Mouse (Mus musculus) midbrain, embryonic 10.5 days (tissue): ENCODE results near the gene Gk. TPM values are rescaled to one million over a fixed set of nuclear protein-coding genes. Genes with fewer than 3 reads are reported as not detected.
A peak's percentile ranks its signal among the peaks of the same experiment; 100 is the strongest.

Experiments used
- DNase-seq: peaks from one replicate; pipeline ENCODE4 v3.0.0-alpha.2; 2017; ENCODE audit warnings: low spot score
- H3K27ac ChIP-seq: fragments of 300-500 bp; sonication (generic); replicated peaks from 2 replicates; pipeline ENCODE4 v1.5.1; 2016; ENCODE audit warnings: mild to moderate bottlenecking
- H3K27me3 ChIP-seq: fragments of 300-500 bp; sonication (generic); 2 replicates; pipeline ENCODE4 v1.6.1; 2016; ENCODE audit warnings: low read depth, mild to moderate bottlenecking; ENCODE audit not compliant: poor library complexity, severe bottlenecking
- H3K36me3 ChIP-seq: fragments of 300-500 bp; sonication (generic); 2 replicates; pipeline ENCODE4 v1.6.1; 2016; ENCODE audit warnings: mild to moderate bottlenecking, moderate library complexity
- H3K4me1 ChIP-seq: fragments of 300-500 bp; sonication (generic); 2 replicates; pipeline ENCODE4 v1.6.1; 2016
- H3K4me3 ChIP-seq: fragments of 300-500 bp; sonication (generic); 2 replicates; pipeline ENCODE4 v1.5.1; 2016; ENCODE audit warnings: mild to moderate bottlenecking, moderate library complexity
- H3K9me3 ChIP-seq: fragments of 300-500 bp; sonication (generic); replicated peaks from 2 replicates; pipeline ENCODE4 v1.6.1; 2016; ENCODE audit warnings: mild to moderate bottlenecking
- WGBS: fragments of 180-500 bp; shearing (Covaris S2); methylation state at CpG from one replicate; pipeline ENCODE4 v1.1.7; 2016; 5-methylcytosine and 5-hydroxymethylcytosine counted together
- polyA plus RNA-seq: library from polyadenylated mRNA; unstranded; fragments of >200 nt; fragmentation: Nextera tagmentation; extraction: Ambion mirVana; gene quantifications from 2 replicates; pipeline ENCODE4 v1.2.1, GENCODE M21; 2016

The Gk gene
- polyA plus RNA-seq, result 8.1 and 8.6 TPM in 2 replicates

GRCm38 (mm10) chrX:85776544-85777087 lies at the start of gene Gk:
Gene Gk, minus strand, starts transcription at chrX:85776819.
- peak; percentile 94 for DNase-seq
- H3K9me3 ChIP-seq, result no peaks in the 10 kb centered on the region
- no peaks in the 10 kb centered on the region for H3K27me3 ChIP-seq
- peak within 1 kb of the TSS; percentile 86 for H3K27ac ChIP-seq
- no peaks in the 10 kb centered on the region for H3K4me1 ChIP-seq
- WGBS, result 15% methylated on average over 41 of the region's 45 CpGs
- peak within 1 kb of the TSS; percentile 58 for H3K4me3 ChIP-seq
- no peaks in the 10 kb centered on the region for H3K36me3 ChIP-seq

DNA sequence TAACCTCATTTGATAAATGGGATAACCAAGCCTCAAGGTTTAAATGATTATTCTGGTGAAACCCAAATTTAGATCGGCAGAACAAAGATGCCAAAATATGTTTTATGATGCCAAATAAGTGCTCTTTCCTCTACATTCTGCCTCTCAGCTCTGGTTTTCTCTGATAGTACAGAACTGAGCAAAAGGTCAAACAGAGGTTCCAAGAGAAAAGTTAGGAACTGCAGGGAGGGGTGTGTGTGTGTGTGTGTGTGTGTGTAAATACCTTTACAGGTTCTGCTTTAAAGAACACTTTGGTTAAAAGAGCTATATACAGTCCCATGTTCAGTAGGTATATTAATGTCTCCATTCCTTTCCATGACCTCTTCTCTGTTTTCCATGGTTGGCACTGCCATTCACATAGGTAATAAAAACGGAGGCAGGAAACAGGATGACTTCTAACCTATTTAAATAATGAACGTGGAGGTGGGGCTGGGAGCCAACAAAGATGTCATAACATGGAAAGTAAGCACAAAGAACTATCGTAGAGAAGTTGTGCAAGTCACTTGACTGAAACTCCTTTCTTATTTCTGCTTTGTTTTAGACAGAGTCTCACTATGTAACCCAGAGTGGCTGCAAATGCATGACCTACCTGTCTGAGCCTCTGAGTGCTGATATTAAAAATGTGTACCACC lies 28.2 kb upstream of the Gk start:
- Histone ChIP-seq H3K9me3 (no peaks in the 10 kb centered on the region), H3K4me3 (no peak overlapping the region), H3K27me3 (no peaks in the 10 kb centered on the region), H3K27ac (no peak overlapping the region), H3K4me1 (no peaks in the 10 kb centered on the region), H3K36me3 (no peaks in the 10 kb centered on the region)
- DNase-seq, result no peak
- 84% methylated on average over 4 of the region's 4 CpGs for WGBS

DNA sequence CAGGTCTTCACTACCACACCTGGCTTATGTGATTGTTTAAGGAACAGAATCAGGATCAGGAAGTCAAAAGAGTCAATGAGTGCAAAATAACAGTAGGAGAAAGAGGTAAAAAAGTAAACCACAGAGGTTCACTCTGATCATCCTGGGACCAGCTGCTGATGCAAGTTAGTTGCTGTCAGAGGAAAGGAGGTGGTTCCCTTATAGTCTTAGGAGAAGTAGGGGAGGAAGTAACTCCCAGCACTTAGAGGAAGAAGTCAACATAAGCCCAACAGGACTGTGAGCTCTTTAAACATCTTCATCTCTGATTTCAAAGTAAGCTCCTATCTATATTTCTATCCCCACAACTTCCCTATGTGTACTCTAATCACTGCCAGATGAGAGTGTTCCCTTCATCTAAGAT lies 26.4 kb upstream of the Gk start:
- H3K4me1 ChIP-seq, result no peaks in the 10 kb centered on the region
- no peak overlapping the region for H3K27ac ChIP-seq
- no peaks in the 10 kb centered on the region for H3K36me3 ChIP-seq
- no peaks in the 10 kb centered on the region for H3K9me3 ChIP-seq
- no peak overlapping the region for H3K4me3 ChIP-seq
- DNase-seq, result no peak
- no peaks in the 10 kb centered on the region for H3K27me3 ChIP-seq

GRCm38 (mm10) chrX:85797449-85797848 lies 20.8 kb upstream of the Gk start:
- 96% methylated on average over 2 of the region's 2 CpGs for WGBS
- Histone ChIP-seq H3K4me3 (no peak overlapping the region), H3K36me3 (no peaks in the 10 kb centered on the region), H3K27ac (no peak overlapping the region), H3K9me3 (no peaks in the 10 kb centered on the region), H3K4me1 (no peaks in the 10 kb centered on the region), H3K27me3 (no peaks in the 10 kb centered on the region)
- no peak for DNase-seq

- WGBS, result 74% methylated on average over 3 of the region's 3 CpGs
- H3K4me3 ChIP-seq, result no peak overlapping the region
Measured at GRCm38 (mm10) chrX:85778346-85778745, 1.7 kb upstream of the Gk start.

DNA sequence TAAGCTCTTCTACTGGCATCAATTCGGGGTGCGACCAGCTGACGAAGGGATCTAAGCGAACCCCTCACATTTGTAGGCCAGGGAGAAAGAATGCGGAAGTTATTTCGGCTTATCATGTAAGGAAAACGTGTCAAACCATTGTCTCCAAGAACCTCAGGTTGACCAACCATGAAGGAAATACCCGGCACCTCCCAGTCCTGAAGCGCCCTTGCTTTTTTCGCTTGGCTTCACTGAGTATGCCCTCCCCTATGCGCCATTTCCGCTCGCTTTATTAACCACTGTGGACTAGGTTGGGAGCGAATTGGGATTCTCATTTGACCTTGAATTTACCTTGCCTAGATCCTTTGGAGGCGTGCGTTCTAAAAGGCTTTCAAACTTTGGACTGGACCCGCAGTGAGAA lies 522 bp upstream of the Gk start:
- Histone ChIP-seq H3K9me3 (no peaks in the 10 kb centered on the region), H3K27me3 (no peaks in the 10 kb centered on the region), H3K4me3 (peak overlapping the region; percentile 58), H3K27ac (peak overlapping the region; percentile 86), H3K36me3 (no peaks in the 10 kb centered on the region), H3K4me1 (no peaks in the 10 kb centered on the region)
- WGBS, result 22% methylated on average over 17 of the region's 17 CpGs
- no peak for DNase-seq

More at GRCm38 (mm10) chrX:85778346-85778745, 1.7 kb upstream of the Gk start:
- no peak for DNase-seq
- Histone ChIP-seq H3K27ac (no peak overlapping the region), H3K36me3 (no peaks in the 10 kb centered on the region), H3K27me3 (no peaks in the 10 kb centered on the region; the same call in 1 of the 2 replicates), H3K4me1 (no peaks in the 10 kb centered on the region), H3K9me3 (no peaks in the 10 kb centered on the region)

- DNase-seq, result no peak
- Histone ChIP-seq H3K27me3 (no peaks in the 10 kb centered on the region), H3K4me3 (peak overlapping the region; percentile 58), H3K27ac (peak overlapping the region; percentile 78), H3K4me1 (no peaks in the 10 kb centered on the region), H3K9me3 (no peaks in the 10 kb centered on the region), H3K36me3 (no peaks in the 10 kb centered on the region)
- 26% methylated on average over 22 of the region's 22 CpGs for WGBS
Measured at GRCm38 (mm10) chrX:85775879-85776543, 608 bp downstream of the Gk start.

- Histone ChIP-seq H3K4me3 (no peak overlapping the region), H3K27me3 (no peaks in the 10 kb centered on the region), H3K9me3 (no peaks in the 10 kb centered on the region), H3K4me1 (no peaks in the 10 kb centered on the region), H3K36me3 (no peaks in the 10 kb centered on the region), H3K27ac (no peak overlapping the region)
- DNase-seq, result no peak
- 80% methylated on average over 3 of the region's 3 CpGs for WGBS
Measured at GRCm38 (mm10) chrX:85771303-85771702, 5.3 kb downstream of the Gk start.

- H3K4me3 ChIP-seq, result no peak overlapping the region
- no peak for DNase-seq
- no peaks in the 10 kb centered on the region for H3K27me3 ChIP-seq
- H3K4me1 ChIP-seq, result no peaks in the 10 kb centered on the region
- no peaks in the 10 kb centered on the region for H3K36me3 ChIP-seq
- no peaks in the 10 kb centered on the region for H3K9me3 ChIP-seq
- no peak overlapping the region for H3K27ac ChIP-seq
- 94% methylated on average over 3 of the region's 3 CpGs for WGBS
Measured at GRCm38 (mm10) chrX:85770747-85771146, 5.9 kb downstream of the Gk start.

DNA sequence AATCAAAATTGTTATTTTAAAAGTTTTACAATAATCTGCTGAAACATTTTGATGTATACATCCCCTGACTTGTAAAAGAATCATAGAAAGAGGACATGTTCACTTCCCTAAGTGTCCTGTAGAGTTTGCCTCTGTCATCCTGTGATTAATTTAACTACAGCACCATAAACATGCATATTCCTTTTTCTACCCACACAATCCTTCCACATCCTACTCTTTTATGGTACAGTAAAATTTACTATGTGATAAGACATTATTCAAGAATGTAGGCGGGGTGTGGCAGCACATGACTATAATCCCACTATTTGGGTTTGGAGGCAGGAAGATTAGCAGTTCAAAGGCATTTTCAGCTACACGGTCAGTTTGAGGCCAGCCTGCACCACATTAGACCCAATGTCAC lies 8.0 kb downstream of the Gk start:
- Histone ChIP-seq H3K36me3 (no peaks in the 10 kb centered on the region), H3K4me1 (no peaks in the 10 kb centered on the region), H3K27ac (no peak overlapping the region), H3K27me3 (no peaks in the 10 kb centered on the region), H3K4me3 (no peak overlapping the region), H3K9me3 (no peaks in the 10 kb centered on the region)
- 76% methylated on average over 2 of the region's 2 CpGs for WGBS
- no peak for DNase-seq

GRCm38 (mm10) chrX:85756005-85756404 lies 20.6 kb downstream of the Gk start:
- Histone ChIP-seq H3K4me3 (no peak overlapping the region), H3K27ac (no peak overlapping the region), H3K27me3 (no peaks in the 10 kb centered on the region; the same call in 1 of the 2 replicates), H3K4me1 (no peaks in the 10 kb centered on the region), H3K36me3 (no peaks in the 10 kb centered on the region), H3K9me3 (no peaks in the 10 kb centered on the region)
- WGBS, result 74% methylated on average over 3 of the region's 3 CpGs
- DNase-seq, result no peak

- H3K27ac ChIP-seq, result no peak overlapping the region
Measured at GRCm38 (mm10) chrX:85743837-85744236, 32.8 kb downstream of the Gk start.

GRCm38 (mm10) chrX:85733228-85733627 lies 43.4 kb downstream of the Gk start:
- H3K9me3 ChIP-seq, result no peaks in the 10 kb centered on the region
- no peaks in the 10 kb centered on the region for H3K4me1 ChIP-seq
- WGBS, result 94% methylated on average over 5 of the region's 5 CpGs
- no peak overlapping the region for H3K27ac ChIP-seq
- H3K27me3 ChIP-seq, result no peaks in the 10 kb centered on the region
- no peak for DNase-seq
- H3K4me3 ChIP-seq, result no peak overlapping the region
- H3K36me3 ChIP-seq, result no peaks in the 10 kb centered on the region

More at GRCm38 (mm10) chrX:85743837-85744236, 32.8 kb downstream of the Gk start:
- H3K36me3 ChIP-seq, result no peaks in the 10 kb centered on the region
- no peaks in the 10 kb centered on the region for H3K4me1 ChIP-seq
- no peaks in the 10 kb centered on the region for H3K27me3 ChIP-seq
- H3K4me3 ChIP-seq, result no peak overlapping the region
- whole genome bisulfite sequencing, result 85% methylated on average over 3 of the region's 3 CpGs
- H3K9me3 ChIP-seq, result no peaks in the 10 kb centered on the region
- no peak for DNase-seq
